28 mouse cellular contexts compared by ENCODE assay signal in genomic region chr19:24583956-24584355, GRCm38 (mm10). TPM values are rescaled to one million over a fixed set of nuclear protein-coding genes. Genes with fewer than 3 reads are reported as not detected.
DNase-seq lines count a peak whose midpoint lies in the region; ATAC-seq and TF ChIP-seq lines count a peak whose summit lies in the region.
"Had no signal": no experiment of that assay in that cellular context is flagged by ENCODE, and none has a peak within 500 bp of the region (broad histone marks: within the 10 kb centered on the region; RNA-seq: fewer than 3 reads in every experiment).

No protein-coding gene starts in this region.

- H3K4me1 ChIP-seq in intestine, postnatal 0 days (replicated peaks; ENCODE audit: control insufficient read depth, insufficient read depth, low read length), result no peaks in the 10 kb centered on the region
- H3K4me1 ChIP-seq: embryonic facial prominence, embryonic 15.5 days; heart, embryonic 15.5 days; limb, embryonic 15.5 days; midbrain, embryonic 15.5 days; neural tube, embryonic 12.5 days had no signal

- WGBS in intestine, postnatal 0 days, result 86% methylated on average over 8 of the region's 8 CpGs

- H3K4me3 ChIP-seq in intestine, postnatal 0 days (ENCODE audit: low read depth, low read length), result no peak overlapping the region
- H3K4me3 ChIP-seq: embryonic facial prominence, embryonic 15.5 days; gastrocnemius, adult 2 months; heart, embryonic 15.5 days; limb, embryonic 15.5 days; megakaryocyte, embryonic 14.5 days; midbrain, embryonic 15.5 days; neural tube, embryonic 12.5 days had no signal

- H3K9me3 ChIP-seq in intestine, postnatal 0 days (ENCODE audit: control insufficient read depth), result no peaks in the 10 kb centered on the region
- H3K9me3 ChIP-seq: embryonic facial prominence, embryonic 15.5 days; heart, embryonic 15.5 days; limb, embryonic 15.5 days; megakaryocyte, embryonic 14.5 days; midbrain, embryonic 15.5 days; neural tube, embryonic 12.5 days had no signal

- DNase-seq in frontal cortex, postnatal 36 days (ENCODE audit: low spot score in 2 of 2), result peak; percentile 3 to 24
- DNase-seq in frontal cortex, postnatal 10 days (ENCODE audit: low spot score in 2 of 2), result no peak
- DNase-seq in right cerebral cortex, adult 18-20 months, result peak; percentile 42
- DNase-seq in right cerebral cortex, postnatal 14 days, result no peak
- DNase-seq in layer of hippocampus, adult 9-10 months (ENCODE audit: low spot score), result peak; percentile 13
- peak; percentile 5 to 42 for DNase-seq in right cerebral cortex, postnatal 36 days (ENCODE audit: low spot score in 2 of 2)
- no peak for DNase-seq in adrenal gland, adult (ENCODE audit: inconsistent age in 2 of 2, low spot score in 1 of 2)
- DNase-seq: cerebellum, adult 2 months; gastrocnemius, adult 2 months; heart, postnatal 4 days; kidney, adult 2 months; lung, embryonic 14.5 days; lung, postnatal 36 days; retina, postnatal 1 day; thymus, postnatal 25 days had no signal

- no peak overlapping the region for H3K9ac ChIP-seq in intestine, postnatal 0 days (ENCODE audit: low read depth, low read length)
- H3K9ac ChIP-seq: embryonic facial prominence, embryonic 15.5 days; heart, embryonic 15.5 days; hindbrain, embryonic 14.5 days; limb, embryonic 15.5 days; liver, embryonic 14.5 days; lung, embryonic 14.5 days; midbrain, embryonic 15.5 days; neural tube, embryonic 12.5 days had no signal

- no peak overlapping the region for H3K4me2 ChIP-seq in intestine, postnatal 0 days (replicated peaks; ENCODE audit: low read depth)
- H3K4me2 ChIP-seq: embryonic facial prominence, embryonic 15.5 days; heart, embryonic 15.5 days; hindbrain, embryonic 14.5 days; limb, embryonic 15.5 days; lung, embryonic 14.5 days; midbrain, embryonic 15.5 days; neural tube, embryonic 12.5 days had no signal

- H3K27me3 ChIP-seq in intestine, postnatal 0 days (replicated peaks; ENCODE audit: control insufficient read depth, insufficient read depth, low read length), result no peaks in the 10 kb centered on the region
- H3K27me3 ChIP-seq: embryonic facial prominence, embryonic 15.5 days; heart, embryonic 15.5 days; limb, embryonic 15.5 days; midbrain, embryonic 15.5 days; neural tube, embryonic 12.5 days had no signal

- TF ChIP-seq CTCF in intestine, postnatal 0 days (IDR thresholded peaks at IDR 0.05; ENCODE audit: low read depth), result no peak

- H3K27ac ChIP-seq in intestine, postnatal 0 days (ENCODE audit: low read depth, low read length), result no peak overlapping the region
- H3K27ac ChIP-seq: embryonic facial prominence, embryonic 15.5 days; gastrocnemius, adult 2 months; heart, embryonic 15.5 days; hindbrain, embryonic 14.5 days; kidney, postnatal 0 days; limb, embryonic 15.5 days; liver, embryonic 14.5 days; midbrain, embryonic 15.5 days; neural tube, embryonic 12.5 days had no signal

- ATAC-seq in intestine, postnatal 0 days, result no peak
- ATAC-seq: CD4-positive, CD25-positive, alpha-beta regulatory T cell, adult 4 months; forebrain, embryonic 14.5 days; inflammation-experienced regulatory T-cells, adult 6 months; midbrain, embryonic 15.5 days had no signal

- H3K36me3 ChIP-seq in intestine, postnatal 0 days (ENCODE audit: control insufficient read depth, insufficient read depth), result no peaks in the 10 kb centered on the region
- H3K36me3 ChIP-seq: embryonic facial prominence, embryonic 15.5 days; heart, embryonic 15.5 days; limb, embryonic 15.5 days; midbrain, embryonic 15.5 days; neural tube, embryonic 12.5 days had no signal

RNA-seq across cellular contexts. Expression of gene Pip5k1b, which starts 28.3 kb away (rescaled TPM):
- polyA plus RNA-seq in intestine, postnatal 0 days (2015; fragmentation: Nextera tagmentation; extraction: Ambion mirVana), result 29.4 and 31.5 TPM in 2 replicates

Comparison
In these comparisons a context has a peak if more than half of its experiments do, and no peak if none do; other contexts are left out.
1. DNase-seq: peak in frontal cortex, postnatal 36 days (2 of 2), right cerebral cortex, adult 18-20 months (single experiment), layer of hippocampus, adult 9-10 months (single experiment) and right cerebral cortex, postnatal 36 days (2 of 2); none in frontal cortex, postnatal 10 days (0 of 2), right cerebral cortex, postnatal 14 days (single experiment) and adrenal gland, adult (0 of 2).